ENCODE assay signal across 1 mouse cellular context in the genomic region with DNA sequence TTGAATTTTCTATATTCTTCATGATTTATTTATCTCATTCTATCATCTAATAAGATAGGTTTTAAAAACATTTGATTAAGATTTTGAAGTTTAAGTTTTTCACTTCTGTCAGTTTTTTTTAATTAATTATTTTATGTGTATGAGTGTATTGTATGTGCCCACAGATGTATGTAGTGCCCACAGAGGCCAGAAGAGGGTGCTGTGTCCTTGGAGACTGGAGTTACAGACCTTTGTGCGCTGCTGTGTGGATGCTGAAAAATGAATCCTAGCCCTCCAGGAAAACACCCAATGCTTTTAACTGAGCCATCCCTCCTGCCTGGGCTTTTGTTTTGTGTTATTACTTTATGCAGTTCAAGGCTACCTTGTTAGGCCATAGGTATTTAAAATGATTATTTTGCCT.
TF ChIP-seq lines count a peak whose summit lies in the region.

No protein-coding gene starts in this region.

TF ChIP-seq in MEL, 35 proteins besides CTCF, POLR2A, EP300 and RAD21:
- TF ChIP-seq SMC3 (IDR thresholded peaks at IDR 0.05; ENCODE audit: low read depth, low read length), result peak; percentile 25; the same call in 1 of the 2 replicates
- no peak for TF ChIP-seq ZNF384 (IDR thresholded peaks at IDR 0.05; ENCODE audit: low read depth, low read length)
